Mouse (Mus musculus) ES-Bruce4 (cell line): ENCODE data around the gene Zfp819. TPM values are rescaled to one million over a fixed set of nuclear protein-coding genes. Genes with fewer than 3 reads are reported as not detected.
A peak's percentile ranks its signal among the peaks of the same experiment; 100 is the strongest.

ENCODE experiments used
- H3K27ac ChIP-seq: 2 replicates; pipeline ENCODE4 v1.5.1; 2012; ENCODE audit warnings: low read length, inconsistent platforms; ENCODE audit not compliant: insufficient read depth
- H3K27me3 ChIP-seq: 2 replicates; pipeline ENCODE4 v1.6.1; 2012; ENCODE audit warnings: mild to moderate bottlenecking, low read length, inconsistent platforms; ENCODE audit not compliant: control insufficient read depth, poor library complexity, insufficient read depth, severe bottlenecking
- H3K36me3 ChIP-seq: 2 replicates; pipeline ENCODE4 v1.6.1; 2012; ENCODE audit warnings: inconsistent platforms, mild to moderate bottlenecking, low read length, moderate library complexity; ENCODE audit not compliant: control insufficient read depth, poor library complexity, insufficient read depth, severe bottlenecking
- H3K4me1 ChIP-seq: one replicate; pipeline ENCODE4 v1.8.1; 2011; ENCODE audit warnings: low read length; ENCODE audit not compliant: control insufficient read depth, insufficient read depth
- H3K4me3 ChIP-seq: 2 replicates; pipeline ENCODE4 v1.5.1; 2011; ENCODE audit warnings: low read depth, mild to moderate bottlenecking, low read length
- H3K9ac ChIP-seq: 2 replicates; pipeline ENCODE4 v1.6.1; 2012; ENCODE audit warnings: low read depth, mild to moderate bottlenecking, inconsistent platforms; ENCODE audit not compliant: poor library complexity, severe bottlenecking
- H3K9me3 ChIP-seq: replicated peaks from 2 replicates; pipeline ENCODE4 v1.6.1; 2012; ENCODE audit warnings: mild to moderate bottlenecking, low read length, inconsistent platforms; ENCODE audit not compliant: control insufficient read depth, poor library complexity, insufficient read depth, severe bottlenecking
- CTCF ChIP-seq: IDR thresholded peaks from one replicate; pipeline ENCODE4 v1.8.1; 2011; ENCODE audit warnings: low read depth, low read length
- EP300 ChIP-seq: IDR thresholded peaks from 2 replicates; pipeline ENCODE4 v1.6.1; 2011; ENCODE audit warnings: low read depth, low read length; ENCODE audit not compliant: insufficient read depth
- POLR2A ChIP-seq: IDR thresholded peaks from one replicate; pipeline ENCODE4 v1.8.1; 2011; ENCODE audit warnings: low read length; ENCODE audit not compliant: insufficient read depth
- polyA plus RNA-seq: library from polyadenylated mRNA; stranded (reverse); fragments of >200 nt; gene quantifications from 2 replicates; pipeline ENCODE4 v1.2.4, GENCODE M21; 2011; ENCODE audit warnings: low read depth; ENCODE audit not compliant: missing spikeins, insufficient read depth, insufficient read length

The Zfp819 gene
- polyA plus RNA-seq: 3.1 and 3.4 TPM in 2 replicates

- peak within 1 kb of the TSS; percentile 69 for H3K4me3 ChIP-seq
- TF ChIP-seq CTCF: no peak
- no peak for TF ChIP-seq EP300
- TF ChIP-seq POLR2A: no peak
- H3K9ac ChIP-seq: peak within 1 kb of the TSS; percentile 25
- peaks cover 4% of the 10 kb centered on the region for H3K4me1 ChIP-seq
- H3K9me3 ChIP-seq: no peaks in the 10 kb centered on the region
- H3K36me3 ChIP-seq: peaks cover 8% of the 10 kb centered on the region; the same call in 1 of the 2 replicates
- no peaks in the 10 kb centered on the region for H3K27me3 ChIP-seq
- H3K27ac ChIP-seq: peak within 1 kb of the TSS; percentile 68
Observed at GRCm38 (mm10) chr7:43606896-43607742, at the start of gene Zfp819. Gene Zfp819 (plus strand): TSS chr7:43607169.

GRCm38 (mm10) chr7:43562006-43562633, 44.8 kb upstream of the Zfp819 start, which contains the start of gene Zfp658:
Gene Zfp658 (plus strand): TSS chr7:43562256.
- no peaks in the 10 kb centered on the region for H3K4me1 ChIP-seq

GRCm38 (mm10) chr7:43562651-43563070, 44.3 kb upstream of the Zfp819 start:
- peak overlapping the region; percentile 76 for H3K27ac ChIP-seq
- H3K4me3 ChIP-seq: peak overlapping the region; percentile 80
- TF ChIP-seq POLR2A (no peak), EP300 (peak; percentile 54; the same call in 1 of the 2 replicates)
- H3K27me3 ChIP-seq: no peaks in the 10 kb centered on the region
- H3K4me1 ChIP-seq: no peaks in the 10 kb centered on the region
- no peaks in the 10 kb centered on the region for H3K9me3 ChIP-seq
- H3K36me3 ChIP-seq: 0 out of 2 replicates have a peak, but pooled peaks cover 2% of the 10 kb centered on the region
- peak overlapping the region; percentile 21 for H3K9ac ChIP-seq

More at GRCm38 (mm10) chr7:43562006-43562633, 44.8 kb upstream of the Zfp819 start, which contains the start of gene Zfp658:
- Histone ChIP-seq H3K36me3 (no peaks in the 10 kb centered on the region), H3K4me3 (peak within 1 kb of the TSS; percentile 80), H3K9me3 (no peaks in the 10 kb centered on the region), H3K9ac (peak within 1 kb of the TSS; percentile 21), H3K27me3 (no peaks in the 10 kb centered on the region), H3K27ac (peak within 1 kb of the TSS; percentile 76)
- TF ChIP-seq POLR2A: no peak
- no peak for TF ChIP-seq EP300
- no peak for TF ChIP-seq CTCF

DNA sequence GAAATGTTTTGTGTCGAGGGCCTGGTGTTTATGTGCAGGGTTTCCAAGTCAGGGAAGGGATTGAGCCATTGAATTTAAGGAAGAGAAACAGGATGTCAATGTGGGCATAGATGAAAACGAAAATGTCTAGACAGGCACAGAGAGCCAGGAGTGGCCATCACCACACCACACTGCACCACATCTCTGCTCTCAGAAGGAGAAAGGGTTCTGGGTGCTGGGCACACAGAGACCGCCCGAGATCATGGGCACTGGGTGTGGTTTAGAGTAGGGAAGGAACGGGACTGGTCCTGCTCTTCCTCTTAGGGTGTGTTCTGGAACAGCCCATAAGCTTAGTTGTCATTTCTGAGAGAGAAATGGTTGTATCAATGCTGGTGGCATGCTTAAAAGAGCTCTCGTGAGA, 43.7 kb upstream of the Zfp819 start:
- TF ChIP-seq EP300 (no peak), CTCF (no peak), POLR2A (no peak)
- peak overlapping the region; percentile 21; the same call in 1 of the 2 replicates for H3K4me3 ChIP-seq

DNA sequence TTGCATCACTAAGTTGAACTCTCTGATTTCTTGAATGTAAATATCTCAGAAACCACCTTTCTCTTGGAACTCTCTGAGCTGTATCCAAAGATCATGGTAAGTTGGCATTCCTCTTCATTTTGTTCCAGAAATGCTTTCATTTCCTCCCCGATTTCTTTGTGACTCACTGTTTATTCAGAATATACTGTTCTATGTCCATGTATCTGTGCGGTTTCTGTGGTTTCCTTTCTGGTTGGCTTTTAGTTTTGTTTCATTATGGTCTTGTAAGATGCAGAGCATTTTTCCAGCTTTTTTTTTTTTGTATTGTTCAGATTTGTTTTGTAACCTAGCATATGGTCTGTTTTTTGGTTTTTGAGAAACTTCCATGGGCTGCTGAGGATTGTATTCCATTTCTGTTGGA, 35.8 kb upstream of the Zfp819 start:
- H3K27me3 ChIP-seq: no peaks in the 10 kb centered on the region
- no peak overlapping the region for H3K9ac ChIP-seq
- no peaks in the 10 kb centered on the region for H3K9me3 ChIP-seq
- H3K27ac ChIP-seq: no peak overlapping the region
- H3K4me3 ChIP-seq: no peak overlapping the region
- TF ChIP-seq EP300 (no peak), CTCF (no peak), POLR2A (no peak)
- H3K4me1 ChIP-seq: no peaks in the 10 kb centered on the region
- H3K36me3 ChIP-seq: peaks cover 8% of the 10 kb centered on the region

More for the DNA sequence above, 43.7 kb upstream of the Zfp819 start:
- Histone ChIP-seq H3K27me3 (no peaks in the 10 kb centered on the region), H3K36me3 (0 out of 2 replicates have a peak, but pooled peaks cover 2% of the 10 kb centered on the region), H3K9ac (no peak overlapping the region), H3K9me3 (no peaks in the 10 kb centered on the region), H3K27ac (peak overlapping the region; percentile 14; the same call in 1 of the 2 replicates), H3K4me1 (no peaks in the 10 kb centered on the region)
